ENCODE assay signal across 9 mouse cellular contexts in genomic region chr9:121298065-121298398, GRCm38 (mm10). TPM values are rescaled to one million over a fixed set of nuclear protein-coding genes. Genes with fewer than 3 reads are reported as not detected.
A peak's percentile ranks its signal among the peaks of the same experiment; 100 is the strongest.
DNase-seq lines count a peak whose midpoint lies in the region; ATAC-seq and TF ChIP-seq lines count a peak whose summit lies in the region.
"Had no signal": no experiment of that assay in that cellular context is flagged by ENCODE, and none has a peak within 500 bp of the region (broad histone marks: within the 10 kb centered on the region; RNA-seq: fewer than 3 reads in every experiment).

No protein-coding gene starts in this region.

- no peak for DNase-seq in heart, postnatal 25 days (ENCODE audit: low spot score)
- DNase-seq in hindbrain, embryonic 14.5 days (ENCODE audit: low spot score), result no peak
- peak; percentile 62 for DNase-seq in lung, postnatal 36 days
- no peak for DNase-seq in left cerebral cortex, adult 11 months (ENCODE audit: low spot score)
- no peak for DNase-seq in right cerebral cortex, postnatal 36 days (ENCODE audit: low spot score in 2 of 2)
- no peak for DNase-seq in urinary bladder, postnatal 14 days (ENCODE audit: low spot score)

- H3K9ac ChIP-seq in heart, embryonic 12.5 days, result peak overlapping the region; percentile 98
- H3K9ac ChIP-seq in hindbrain, embryonic 14.5 days, result peak overlapping the region; percentile 90

- no peaks in the 10 kb centered on the region for H3K36me3 ChIP-seq in heart, embryonic 12.5 days
- H3K36me3 ChIP-seq in hindbrain, embryonic 14.5 days (replicated peaks; ENCODE audit: control insufficient read depth, insufficient read depth), result no peaks in the 10 kb centered on the region

- ATAC-seq in heart, embryonic 12.5 days (ENCODE audit: insufficient number of reproducible peaks, low FRiP score), result no peak
- no peak for ATAC-seq in hindbrain, embryonic 14.5 days (ENCODE audit: low FRiP score)

- H3K4me1 ChIP-seq in heart, embryonic 12.5 days (replicated peaks), result peaks cover 35% of the 10 kb centered on the region
- H3K4me1 ChIP-seq in bone marrow macrophage, adult 2 months (ENCODE audit: control insufficient read depth, insufficient read depth, low read length), result peaks cover 34% of the 10 kb centered on the region
- peaks cover 35% of the 10 kb centered on the region for H3K4me1 ChIP-seq in hindbrain, embryonic 14.5 days (replicated peaks; ENCODE audit: control insufficient read depth, insufficient read depth, low read length)

- 3% methylated on average over 7 of the region's 7 CpGs for WGBS in heart, embryonic 12.5 days
- 1% methylated on average over 7 of the region's 7 CpGs for WGBS in hindbrain, embryonic 14.5 days

- peak overlapping the region; percentile 50 for H3K27ac ChIP-seq in heart, embryonic 12.5 days (ENCODE audit: poor library complexity, severe bottlenecking)
- peak overlapping the region; percentile 47 for H3K27ac ChIP-seq in bone marrow macrophage, adult 2 months (ENCODE audit: insufficient read depth, low read depth, low read length)
- H3K27ac ChIP-seq in hindbrain, embryonic 14.5 days, result no peak overlapping the region

- no peaks in the 10 kb centered on the region for H3K9me3 ChIP-seq in heart, embryonic 12.5 days (replicated peaks)
- no peaks in the 10 kb centered on the region for H3K9me3 ChIP-seq in hindbrain, embryonic 14.5 days (ENCODE audit: control insufficient read depth, low read length)

- intact Hi-C loops in heart, postnatal 25 days (cut with DNase I), result loop anchor here (1.0 to 5.0 kb wide), 2 partner anchors 16 to 74 kb away; no protein-coding TSS in a partner anchor

- H3K4me2 ChIP-seq in heart, embryonic 12.5 days, result peak overlapping the region; percentile 93
- peak overlapping the region; percentile 92 for H3K4me2 ChIP-seq in hindbrain, embryonic 14.5 days (replicated peaks)

- TF ChIP-seq CTCF in bone marrow macrophage, adult 2 months (IDR thresholded peaks at IDR 0.05; ENCODE audit: low read depth, low read length), result no peak

- TF ChIP-seq POLR2A in bone marrow macrophage, adult 2 months (IDR thresholded peaks at IDR 0.05; ENCODE audit: borderline replicate concordance, low read depth, low read length), result no peak

- peak overlapping the region; percentile 91 for H3K4me3 ChIP-seq in heart, embryonic 12.5 days
- peak overlapping the region; percentile 83 for H3K4me3 ChIP-seq in bone marrow macrophage, adult 2 months (ENCODE audit: insufficient read depth, low read length)
- peak overlapping the region; percentile 82 for H3K4me3 ChIP-seq in hindbrain, embryonic 14.5 days (replicated peaks; ENCODE audit: low read length)

- H3K27me3 ChIP-seq in heart, embryonic 12.5 days (replicated peaks), result peaks cover 5% of the 10 kb centered on the region; the same call in 1 of the 2 replicates
- H3K27me3 ChIP-seq in hindbrain, embryonic 14.5 days (ENCODE audit: control insufficient read depth, insufficient read depth, low read length), result no peaks in the 10 kb centered on the region
- H3K27me3 ChIP-seq: Patski had no signal

RNA-seq across cellular contexts. Expression of gene Trak1, which starts 0.7 kb away (rescaled TPM):
- 37.3 and 42.0 TPM in 2 replicates for polyA plus RNA-seq in heart, embryonic 12.5 days (2016; fragmentation: Nextera tagmentation; extraction: Ambion mirVana)
- 100 to 1,000 TPM; 309 to 322 TPM for total RNA-seq in heart, postnatal 25 days (2021)
- 51.5 and 61.1 TPM in 2 replicates for polyA plus RNA-seq in bone marrow macrophage, adult 2 months (2012; ENCODE audit: insufficient read depth, insufficient read length, missing spikeins)
- polyA plus RNA-seq in hindbrain, embryonic 14.5 days (2014; fragmentation: Nextera tagmentation; extraction: Ambion mirVana), result 63.0 and 65.9 TPM in 2 replicates

RNA-seq across cellular contexts. Expression of gene Ulk4, which starts 21.0 kb away (rescaled TPM):
- 97.4 and 111 TPM in 2 replicates for polyA plus RNA-seq in heart, embryonic 12.5 days (2016; fragmentation: Nextera tagmentation; extraction: Ambion mirVana)
- under 1 TPM; 0.21 to 0.48 TPM for total RNA-seq in heart, postnatal 25 days (2021)
- 0.49 and 1.3 TPM in 2 replicates for polyA plus RNA-seq in bone marrow macrophage, adult 2 months (2012; ENCODE audit: insufficient read depth, insufficient read length, missing spikeins)
- 50.0 and 65.6 TPM in 2 replicates for polyA plus RNA-seq in hindbrain, embryonic 14.5 days (2014; fragmentation: Nextera tagmentation; extraction: Ambion mirVana)

Comparison
In these comparisons a context has a peak if more than half of its experiments do, and no peak if none do; other contexts are left out.
1. RNA of gene Ulk4, which starts 21.0 kb away (polyA plus RNA-seq): 97.4 to 111 TPM in heart, embryonic 12.5 days and 50.0 to 65.6 TPM in hindbrain, embryonic 14.5 days; 0.49 to 1.3 TPM in bone marrow macrophage, adult 2 months; every median in the first group is over 10 times any median in the second.
2. Peak in every context shown above with its lines, with median percentiles within 50 percentile points of each other: H3K4me3 ChIP-seq.